Mouse (Mus musculus): ENCODE measurements around the gene Trim61. TPM values are rescaled to one million over a fixed set of nuclear protein-coding genes. Genes with fewer than 3 reads are reported as not detected.
"Not testable (repeated sequence)": the region's sequence is repeated elsewhere in the genome, so short reads cannot be mapped to it uniquely, and the experiment has no call there.

Trim61 gene
- total RNA-seq (2021), result not detected in 2 replicates
- long read RNA-seq, experiment 1, result 0 reads
- long read RNA-seq, experiment 2, result 0 reads

GRCm38 (mm10) chr8:65018423-65018822 lies at the start of gene Trim61, which contains the start of gene Trim60:
Gene Trim61 (minus strand): TSS chr8:65018523.
Gene Trim60 (minus strand): TSS chr8:65018584.
- DNase-seq, result no peak

GRCm38 (mm10) chr8:65067694-65068472 lies 49.6 kb upstream of the Trim61 start:
- DNase-seq, result peak; percentile 12

- no peak for DNase-seq
Measured at GRCm38 (mm10) chr8:65067031-65067430, 48.7 kb upstream of the Trim61 start.

- DNase-seq, result no peak
Measured at GRCm38 (mm10) chr8:65065622-65066021, 47.3 kb upstream of the Trim61 start.

- DNase-seq, result no peak
Measured at GRCm38 (mm10) chr8:65064071-65064470, 45.7 kb upstream of the Trim61 start.

GRCm38 (mm10) chr8:65062195-65062594 lies 43.9 kb upstream of the Trim61 start:
- no peak for DNase-seq

- DNase-seq, result no peak
Measured at GRCm38 (mm10) chr8:65056722-65057121, 38.4 kb upstream of the Trim61 start.

GRCm38 (mm10) chr8:65053968-65054367 lies 35.6 kb upstream of the Trim61 start:
- no peak for DNase-seq

- no peak for DNase-seq
Measured at GRCm38 (mm10) chr8:65053554-65053953, 35.2 kb upstream of the Trim61 start.

GRCm38 (mm10) chr8:65047801-65048200 lies 29.5 kb upstream of the Trim61 start:
- no peak for DNase-seq

GRCm38 (mm10) chr8:65047193-65047592 lies 28.9 kb upstream of the Trim61 start:
- no peak for DNase-seq

GRCm38 (mm10) chr8:65046565-65046964 lies 28.2 kb upstream of the Trim61 start:
- DNase-seq, result no peak

- peak; percentile 32 for DNase-seq
Measured at GRCm38 (mm10) chr8:65037117-65037533, 18.8 kb upstream of the Trim61 start, which contains the start of gene Apela. Gene Apela (minus strand): TSS chr8:65037336.

GRCm38 (mm10) chr8:65034136-65034535 lies 15.8 kb upstream of the Trim61 start:
- DNase-seq, result no peak

- DNase-seq, result no peak
Measured at GRCm38 (mm10) chr8:65033056-65033455, 14.7 kb upstream of the Trim61 start.

GRCm38 (mm10) chr8:65032107-65032506 lies 13.8 kb upstream of the Trim61 start:
- DNase-seq, result no peak

- DNase-seq, result no peak
Measured at GRCm38 (mm10) chr8:65030735-65031485, 12.6 kb upstream of the Trim61 start.

GRCm38 (mm10) chr8:65029776-65030175 lies 11.5 kb upstream of the Trim61 start:
- DNase-seq, result no peak

- no peak for DNase-seq
Measured at GRCm38 (mm10) chr8:65028959-65029686, 10.8 kb upstream of the Trim61 start.

- DNase-seq, result peak; percentile 75
Measured at GRCm38 (mm10) chr8:65022485-65022884, 4.2 kb upstream of the Trim61 start.

GRCm38 (mm10) chr8:65007616-65008015 lies 10.7 kb downstream of the Trim61 start:
- DNase-seq, result not testable (repeated sequence)

GRCm38 (mm10) chr8:64998806-64999365 lies 19.4 kb downstream of the Trim61 start:
- no peak for DNase-seq
